Mouse (Mus musculus) liver, embryonic 14.5 days (tissue): Measurements from ENCODE around the gene Dpysl5. TPM values are rescaled to one million over a fixed set of nuclear protein-coding genes. Genes with fewer than 3 reads are reported as not detected.

Source experiments
- ATAC-seq: fragments of 200-750 bp; cut with Nextera tagmentation; 2 replicates; pipeline ENCODE4 v1.8.0; 2017; ENCODE audit warnings: moderate number of reproducible peaks, mild to moderate bottlenecking, moderate library complexity; ENCODE audit not compliant: insufficient read depth
- DNase-seq, 3 experiments: peaks; one replicate each; pipeline ENCODE4 v3.0.0-alpha.2; 2012 to 2013; ENCODE audit warnings: low read depth in 3 of 3, low spot score in 3 of 3
- H3K27ac ChIP-seq: fragments of 300-500 bp; sonication (generic); 2 replicates; pipeline ENCODE4 v1.5.1; 2014; ENCODE audit warnings: moderate library complexity, mild to moderate bottlenecking, control low read depth, inconsistent platforms
- H3K27me3 ChIP-seq: fragments of 300-500 bp; sonication (generic); 2 replicates; pipeline ENCODE4 v1.6.1; 2014; ENCODE audit warnings: mild to moderate bottlenecking, low read length, moderate library complexity; ENCODE audit not compliant: control insufficient read depth, insufficient read depth
- H3K36me3 ChIP-seq: fragments of 300-500 bp; sonication (generic); replicated peaks from 2 replicates; pipeline ENCODE4 v1.6.1; 2014; ENCODE audit warnings: low read depth; ENCODE audit not compliant: control insufficient read depth, insufficient read depth
- H3K4me1 ChIP-seq, 2 experiments: fragments of 200-500 bp in 1 of 2; fragments of 300-500 bp in 1 of 2; sonication (generic) in 1 of 2; replicated peaks; 2 replicates each; pipeline ENCODE4 v1.6.1; 2012 to 2014; ENCODE audit warnings: antibody characterized with exemption in 1 of 2, inconsistent platforms in 1 of 2, low read length in 1 of 2; ENCODE audit not compliant: control insufficient read depth in 2 of 2, insufficient read depth in 2 of 2
- H3K4me2 ChIP-seq: fragments of 300-500 bp; sonication (generic); 2 replicates; pipeline ENCODE4 v1.6.1; 2014; ENCODE audit warnings: low read depth, mild to moderate bottlenecking, control low read depth, moderate library complexity
- H3K4me3 ChIP-seq, 2 experiments: fragments of 200-500 bp in 1 of 2; fragments of 300-500 bp in 1 of 2; sonication (generic) in 1 of 2; 2 replicates each; pipeline ENCODE4 v1.5.1; 2012 to 2014; ENCODE audit warnings: low read depth in 2 of 2, low read length in 2 of 2, mild to moderate bottlenecking in 2 of 2, control low read depth in 1 of 2, inconsistent platforms in 1 of 2, moderate library complexity in 1 of 2; ENCODE audit not compliant: insufficient read depth in 1 of 2
- H3K9ac ChIP-seq: fragments of 300-500 bp; sonication (generic); replicated peaks from 2 replicates; pipeline ENCODE4 v1.6.1; 2014; ENCODE audit warnings: mild to moderate bottlenecking, control low read depth, moderate library complexity
- H3K9me3 ChIP-seq: fragments of 300-500 bp; sonication (generic); 2 replicates; pipeline ENCODE4 v1.6.1; 2016; ENCODE audit warnings: low read length, mixed read lengths; ENCODE audit not compliant: control insufficient read depth
- CTCF ChIP-seq: IDR thresholded peaks from 2 replicates; pipeline ENCODE4 v1.5.1; 2016; ENCODE audit warnings: antibody characterized with exemption, low read depth, control low read depth
- EP300 ChIP-seq: IDR thresholded peaks from 2 replicates; pipeline ENCODE4 v1.6.1; 2016; ENCODE audit warnings: antibody characterized with exemption, low read depth
- WGBS: fragments of 180-500 bp; shearing (Covaris S2); extraction: QIAGEN DNeasy Blood & Tissue Kit; methylation state at CpG from one replicate; pipeline ENCODE4 v1.1.7; 2014; ENCODE audit not compliant: insufficient replicate concordance; 5-methylcytosine and 5-hydroxymethylcytosine counted together
- polyA plus RNA-seq, 2 experiments: library from polyadenylated mRNA; depleted of rRNA in 1 of 2; stranded (reverse) in 1 of 2; unstranded in 1 of 2; fragments of >200 nt; fragmentation: Nextera tagmentation in 1 of 2; extraction: Ambion mirVana in 1 of 2; gene quantifications; 2 replicates each; pipeline versions ENCODE4 v1.2.1 to v1.2.3; 2012 to 2014

Dpysl5 gene
- polyA plus RNA-seq, 2 experiments: 0.15 to 0.23 TPM

GRCm38 (mm10) chr5:30701866-30702265 is 9.5 kb upstream of the Dpysl5 start:
- no peaks in the 10 kb centered on the region for H3K4me1 ChIP-seq
- no peaks in the 10 kb centered on the region for H3K27me3 ChIP-seq
- no peaks in the 10 kb centered on the region for H3K36me3 ChIP-seq
- TF ChIP-seq CTCF: no peak
- TF ChIP-seq EP300: no peak
- no peak overlapping the region for H3K27ac ChIP-seq
- H3K4me2 ChIP-seq: no peak overlapping the region
- no peak for ATAC-seq
- 71% methylated on average over 3 of the region's 3 CpGs for WGBS
- no peak overlapping the region for H3K4me3 ChIP-seq
- no peak for DNase-seq
- H3K9me3 ChIP-seq: no peaks in the 10 kb centered on the region
- no peak overlapping the region for H3K9ac ChIP-seq

DNA sequence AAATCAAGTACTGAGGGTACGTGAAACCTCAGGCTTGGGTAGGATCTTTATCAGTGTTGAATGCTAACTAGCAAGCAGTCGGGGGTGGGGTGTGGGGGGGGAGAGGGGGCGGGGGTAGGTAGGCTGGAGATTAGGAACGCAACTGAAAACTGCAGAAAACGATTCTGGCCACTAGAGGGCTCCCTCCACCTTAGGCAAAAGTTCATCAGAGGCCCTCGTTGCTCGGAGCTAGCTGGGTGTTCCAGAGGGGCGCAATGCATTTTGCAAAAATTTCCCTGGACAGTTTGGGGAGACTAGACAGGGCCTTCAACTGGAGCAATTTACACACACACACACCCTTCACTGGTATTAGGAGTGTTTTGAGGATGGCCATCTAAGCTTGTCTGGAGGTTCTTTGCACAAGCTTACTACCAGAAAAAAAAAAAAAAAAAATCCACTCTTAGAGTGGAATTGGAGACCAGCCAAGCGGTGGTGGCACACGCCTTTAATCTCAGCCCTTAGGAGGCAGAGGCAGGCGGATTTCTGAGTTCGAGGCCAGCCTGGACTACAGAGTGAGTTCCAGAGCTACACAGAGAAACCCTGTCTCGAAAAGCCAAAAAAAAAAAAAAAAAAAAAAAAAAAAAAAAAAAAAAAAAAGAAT is 1.5 kb upstream of the Dpysl5 start:
- Histone ChIP-seq H3K36me3 (no peaks in the 10 kb centered on the region), H3K9ac (no peak overlapping the region), H3K9me3 (no peaks in the 10 kb centered on the region), H3K27ac (no peak overlapping the region), H3K27me3 (peaks cover 50% of the 10 kb centered on the region), H3K4me1 (no peaks in the 10 kb centered on the region), H3K4me2 (no peak overlapping the region), H3K4me3 (no peak overlapping the region)
- WGBS: 6% methylated on average over 13 of the region's 13 CpGs
- ATAC-seq (no peak), DNase-seq (peak; percentile 41 to 51 (median 45))
- TF ChIP-seq EP300 (no peak), CTCF (peak; percentile 81)

GRCm38 (mm10) chr5:30710486-30710885 is 878 bp upstream of the Dpysl5 start:
- H3K4me3 ChIP-seq: no peak overlapping the region
- H3K27me3 ChIP-seq: peaks cover 50% of the 10 kb centered on the region
- no peak overlapping the region for H3K4me2 ChIP-seq
- WGBS: 17% methylated on average over 8 of the region's 8 CpGs
- TF ChIP-seq EP300 (no peak), CTCF (no peak)
- H3K27ac ChIP-seq: no peak overlapping the region
- DNase-seq (no peak), ATAC-seq (no peak)
- no peaks in the 10 kb centered on the region for H3K4me1 ChIP-seq
- no peak overlapping the region for H3K9ac ChIP-seq
- H3K9me3 ChIP-seq: no peaks in the 10 kb centered on the region
- H3K36me3 ChIP-seq: no peaks in the 10 kb centered on the region

GRCm38 (mm10) chr5:30712002-30712390 is 632 bp downstream of the Dpysl5 start:
- TF ChIP-seq EP300 (no peak), CTCF (no peak)
- DNase-seq (no peak), ATAC-seq (no peak)
- Histone ChIP-seq H3K9me3 (no peaks in the 10 kb centered on the region), H3K4me3 (peak overlapping the region; percentile 45 to 46), H3K27me3 (peaks cover 52% of the 10 kb centered on the region), H3K27ac (no peak overlapping the region), H3K4me2 (peak overlapping the region; percentile 65), H3K4me1 (no peaks in the 10 kb centered on the region), H3K36me3 (no peaks in the 10 kb centered on the region), H3K9ac (no peak overlapping the region)
- 1% methylated on average over 14 of the region's 14 CpGs for WGBS

GRCm38 (mm10) chr5:30712441-30713298 is 1.3 kb downstream of the Dpysl5 start:
- ATAC-seq (no peak), DNase-seq (no peak)
- WGBS: 1% methylated on average over 43 of the region's 43 CpGs
- H3K4me1 ChIP-seq: no peaks in the 10 kb centered on the region
- TF ChIP-seq CTCF (no peak), EP300 (no peak)
- H3K4me3 ChIP-seq: peak overlapping the region in 1 of 2 experiments; percentile 4; a peak in 2 of 4 replicates
- peak overlapping the region; percentile 65 for H3K4me2 ChIP-seq
- peaks cover 52% of the 10 kb centered on the region for H3K27me3 ChIP-seq
- H3K9me3 ChIP-seq: no peaks in the 10 kb centered on the region
- no peaks in the 10 kb centered on the region for H3K36me3 ChIP-seq
- H3K9ac ChIP-seq: no peak overlapping the region
- no peak overlapping the region for H3K27ac ChIP-seq
